Mouse (Mus musculus) regulatory T cell (primary cell): Measurements from ENCODE around the gene Trpv4.

Experiments used
- in situ Hi-C: fragments of 300-600 bp; cut with MboI, MseI; formaldehyde crosslinking; loops from one replicate; pipeline ENCODE4 v1.15.1; 2025; ENCODE audit warnings: high pct_unique_total_duplicates

Trpv4 gene

DNA sequence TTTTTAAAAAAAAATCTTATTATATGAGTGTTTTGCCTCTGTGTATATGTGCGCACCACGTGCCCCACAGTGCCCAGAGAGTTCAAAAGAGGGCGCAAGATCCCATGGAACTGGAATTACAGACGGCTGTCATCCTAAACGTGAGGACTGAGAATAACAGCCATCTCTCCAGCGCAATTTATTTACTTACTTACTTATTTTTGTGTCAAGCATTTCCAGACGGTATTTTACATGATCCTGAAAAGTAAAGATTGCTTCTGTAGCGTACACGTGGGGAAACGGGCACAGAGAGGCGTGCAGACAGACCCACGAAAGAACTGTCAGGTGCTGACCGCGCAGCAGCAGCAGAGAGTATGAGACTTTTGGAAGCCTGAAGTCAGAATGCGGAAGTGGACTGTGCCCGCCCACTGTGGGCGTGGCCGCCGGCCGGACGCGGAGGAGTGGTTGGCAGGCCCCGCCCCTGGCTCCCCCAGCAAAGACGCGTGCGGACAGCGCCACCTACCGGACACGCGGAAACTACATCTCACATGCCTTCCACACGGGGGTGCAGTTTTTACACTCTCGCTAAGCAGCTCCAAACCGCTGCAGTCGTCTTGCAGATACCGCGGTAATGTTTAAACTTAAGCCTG lies 9.1 kb upstream of the Trpv4 start:
- in situ Hi-C loops = no loop called here

GRCm38 (mm10) chr5:114666659-114667058 lies 8.4 kb upstream of the Trpv4 start:
- in situ Hi-C loops = no loop called here

GRCm38 (mm10) chr5:114664750-114665149 lies 6.5 kb upstream of the Trpv4 start:
- in situ Hi-C loops = no loop called here

GRCm38 (mm10) chr5:114664139-114664538 lies 5.9 kb upstream of the Trpv4 start:
- in situ Hi-C loops = no loop called here

GRCm38 (mm10) chr5:114661029-114661428 lies 2.8 kb upstream of the Trpv4 start:
- in situ Hi-C loops = no loop called here

DNA sequence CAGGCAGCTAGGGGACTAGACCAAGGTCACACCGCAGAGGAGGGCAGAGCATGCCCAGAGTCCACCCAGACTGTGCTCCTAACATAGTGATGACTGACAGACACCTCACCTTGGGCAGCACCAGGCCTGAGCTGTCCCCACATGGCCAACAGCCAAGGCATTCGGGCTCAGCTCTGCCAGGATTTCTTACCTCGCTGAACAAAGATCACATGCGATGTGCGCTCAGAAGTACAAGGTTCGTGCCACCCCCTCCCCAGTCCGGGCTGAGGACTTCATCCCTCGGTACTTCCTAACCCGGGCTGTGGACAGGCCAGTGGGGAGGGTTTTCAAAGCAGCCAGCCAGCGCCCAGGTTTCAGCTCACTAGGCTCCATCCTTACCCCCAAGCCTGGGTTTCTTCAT lies 795 bp downstream of the Trpv4 start:
- in situ Hi-C loops = no loop called here

DNA sequence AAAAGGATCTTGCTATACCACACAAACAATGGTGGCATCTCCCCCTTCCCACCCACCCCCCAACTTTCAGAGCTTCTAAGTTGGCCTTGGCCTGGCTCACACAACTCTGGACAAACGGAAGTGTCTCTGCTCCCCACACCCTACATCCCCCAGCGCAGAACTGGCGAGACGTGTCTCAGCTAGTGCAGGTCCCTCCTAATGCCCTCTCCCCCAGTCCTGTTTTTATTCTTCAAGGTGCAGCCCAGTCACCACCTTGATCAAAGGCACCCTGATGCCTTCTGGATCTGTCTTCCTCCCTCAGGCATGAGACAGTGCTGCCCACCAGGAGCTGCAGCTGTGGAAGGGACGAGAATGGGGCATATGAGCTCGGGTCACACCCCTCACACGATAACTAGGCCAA lies 1.9 kb downstream of the Trpv4 start:
- in situ Hi-C loops = no loop called here

DNA sequence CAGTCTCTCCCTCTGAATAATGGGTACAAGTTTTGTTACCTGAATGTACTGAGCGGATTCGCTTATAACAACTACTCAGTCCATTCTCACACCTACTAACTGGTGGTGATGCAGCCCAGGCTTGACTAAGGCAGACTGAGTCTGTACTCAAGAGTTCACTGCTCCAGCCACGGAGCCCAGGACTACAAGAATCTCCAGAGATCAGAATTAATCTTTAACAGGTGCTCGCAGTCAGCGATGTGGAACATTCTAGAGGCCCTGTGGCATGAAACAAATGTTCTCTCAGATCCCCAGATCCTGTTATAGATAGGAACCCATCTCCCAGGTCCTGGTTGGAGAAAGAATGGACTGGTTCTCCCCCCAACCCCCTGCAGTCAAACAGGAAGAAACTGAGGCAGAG lies 2.5 kb downstream of the Trpv4 start:
- in situ Hi-C loops = no loop called here

- in situ Hi-C loops = no loop called here
These were observed 4.4 kb downstream of the Trpv4 start for GRCm38 (mm10) chr5:114653656-114654437.

DNA sequence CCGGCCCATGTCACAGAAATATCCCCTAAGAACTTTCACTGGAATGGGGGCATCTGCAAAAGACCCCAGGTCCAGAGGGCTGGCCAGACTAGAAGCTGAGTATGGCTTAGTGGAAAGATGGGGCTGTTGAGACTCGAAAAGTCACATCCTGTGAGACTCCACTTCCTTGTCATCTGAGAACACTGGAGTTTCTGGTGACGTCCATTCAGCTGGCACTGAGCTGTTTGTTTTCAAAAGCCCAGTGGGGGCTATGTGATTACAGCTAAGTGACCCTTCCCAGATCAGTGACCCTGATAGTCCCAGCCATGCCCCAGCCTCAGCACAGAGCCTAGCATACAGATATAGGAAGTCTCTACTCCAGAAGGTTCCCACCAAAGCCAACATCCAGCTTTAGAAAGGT lies 6.8 kb downstream of the Trpv4 start:
- in situ Hi-C loops = no loop called here

DNA sequence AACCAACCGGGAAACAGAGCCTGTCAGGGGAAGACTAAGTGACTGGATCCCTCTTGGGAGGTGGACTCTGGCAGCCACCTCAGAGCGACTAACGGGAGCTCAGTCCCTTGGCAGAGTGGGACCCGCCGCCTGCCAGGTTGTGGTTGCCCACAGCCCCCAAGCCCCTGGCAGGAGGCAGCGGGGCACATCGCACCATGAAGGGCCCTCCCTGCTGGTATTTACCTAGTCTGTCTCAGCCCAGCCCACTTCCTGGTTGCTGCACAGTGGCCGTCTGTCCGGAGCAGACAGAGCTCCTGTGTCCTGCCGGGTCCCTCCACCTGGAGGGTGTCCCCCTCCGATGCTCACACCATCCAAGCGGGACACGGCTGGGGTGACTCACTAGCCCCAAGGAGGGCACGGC lies 7.2 kb downstream of the Trpv4 start:
- in situ Hi-C loops = no loop called here

DNA sequence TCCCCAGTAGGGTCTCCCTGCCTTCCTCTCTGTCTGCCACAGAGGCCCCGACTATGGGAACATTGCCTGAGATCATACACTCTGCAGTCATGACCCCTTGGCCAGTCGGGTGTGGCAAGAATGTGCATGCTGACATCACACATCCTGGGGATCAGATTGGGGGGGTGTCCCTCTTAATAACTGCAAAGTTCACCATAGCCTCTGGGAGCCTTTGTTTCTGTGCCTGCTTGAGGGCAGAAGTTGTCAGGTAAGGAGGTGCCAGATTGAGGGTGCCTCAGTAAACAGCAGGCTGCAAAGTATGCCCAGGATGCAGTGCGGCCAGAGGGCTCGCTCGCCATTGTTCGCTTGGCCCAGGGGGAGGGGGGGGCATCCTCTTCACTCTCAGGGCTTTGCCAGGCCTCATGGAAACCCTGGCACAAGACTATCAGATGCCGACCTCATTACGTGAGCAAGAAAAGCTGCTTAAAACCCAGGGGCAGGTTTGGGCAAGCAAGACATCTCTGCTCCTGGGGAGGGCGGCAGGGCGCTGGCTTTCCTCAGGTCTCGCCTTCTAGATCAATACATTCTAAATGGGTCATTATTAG lies 9.4 kb downstream of the Trpv4 start:
- in situ Hi-C loops = no loop called here

GRCm38 (mm10) chr5:114647211-114647974 lies 10.8 kb downstream of the Trpv4 start:
- in situ Hi-C loops = no loop called here

DNA sequence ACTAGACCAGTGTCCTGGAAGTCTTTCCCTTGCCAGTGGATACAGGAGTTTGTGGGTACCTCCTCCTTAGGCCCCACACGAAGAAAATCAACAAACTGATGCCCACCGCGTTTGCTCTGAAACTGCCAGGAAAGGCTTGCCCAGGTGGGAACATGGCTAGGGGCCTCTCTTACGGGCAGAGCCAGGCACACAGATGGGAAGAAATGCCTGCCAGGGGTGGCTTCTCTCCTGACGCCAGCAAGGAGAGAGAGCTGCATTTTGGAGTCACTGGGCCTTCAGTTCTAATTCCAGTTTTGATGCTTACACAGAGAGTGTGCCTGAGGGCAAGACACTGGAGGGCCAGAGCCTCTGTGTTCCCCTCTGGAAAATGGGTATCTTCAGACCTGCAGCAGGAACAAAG lies 12.3 kb downstream of the Trpv4 start:
- in situ Hi-C loops = no loop called here

- in situ Hi-C loops = no loop called here
These were observed 13.3 kb downstream of the Trpv4 start for GRCm38 (mm10) chr5:114644918-114645317.

DNA sequence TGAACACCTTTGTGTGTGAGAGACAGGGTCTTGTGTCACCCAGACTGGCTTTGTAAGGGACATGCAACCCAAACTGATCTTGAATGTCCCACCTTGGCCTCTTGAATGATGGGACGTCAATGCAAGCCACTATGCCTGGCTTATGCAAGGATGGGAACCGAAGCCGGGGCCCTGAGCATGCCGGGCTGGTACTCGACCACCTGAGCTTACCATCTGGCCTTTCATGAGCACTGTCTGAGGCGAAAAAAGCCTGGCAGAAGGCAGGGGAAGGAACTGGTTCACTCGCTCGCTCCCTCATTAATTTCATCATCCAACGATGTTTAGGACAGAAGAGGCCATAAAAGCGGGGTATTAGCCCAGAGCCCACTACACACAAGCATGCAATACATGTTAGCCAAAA lies 17.4 kb downstream of the Trpv4 start:
- in situ Hi-C loops = no loop called here

DNA sequence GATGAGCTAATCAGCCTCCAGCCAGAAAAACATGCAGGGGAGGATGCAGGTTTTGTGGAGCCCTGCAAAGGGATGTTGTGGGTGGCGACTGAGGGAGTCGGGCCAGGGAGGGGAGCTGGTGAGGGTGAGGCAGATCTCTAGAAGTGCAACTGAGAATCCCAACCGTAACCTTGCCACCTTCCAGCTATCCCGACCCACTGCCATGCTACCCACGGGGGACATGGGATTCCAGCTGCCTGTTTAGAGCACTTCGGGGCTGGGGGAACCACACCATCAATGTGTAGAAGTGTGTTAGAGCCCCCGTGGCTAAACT lies 18.6 kb downstream of the Trpv4 start:
- in situ Hi-C loops = no loop called here

GRCm38 (mm10) chr5:114638769-114639644 lies 19.2 kb downstream of the Trpv4 start:
- in situ Hi-C loops = no loop called here

- in situ Hi-C loops = no loop called here
These were observed 22.1 kb downstream of the Trpv4 start for GRCm38 (mm10) chr5:114636091-114636490.

DNA sequence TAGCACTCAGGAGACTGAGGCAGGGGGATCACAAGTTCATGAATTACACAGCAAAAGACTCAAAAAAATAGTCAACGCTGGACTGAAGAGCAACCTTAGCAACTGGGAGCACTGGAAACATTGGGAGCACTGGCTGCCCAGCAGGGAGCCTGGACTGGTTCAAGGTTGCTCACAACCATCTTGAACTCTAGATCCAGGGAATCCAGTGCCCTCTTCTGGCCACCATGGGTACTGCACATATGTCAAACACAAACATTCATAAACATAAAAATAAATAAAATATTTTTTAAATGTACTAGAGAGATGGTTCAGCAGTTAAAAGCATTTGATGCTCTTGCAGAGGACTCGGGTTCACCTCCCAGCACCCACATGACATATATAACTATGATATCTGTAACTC lies 26.9 kb downstream of the Trpv4 start:
- in situ Hi-C loops = no loop called here

GRCm38 (mm10) chr5:114625590-114625989 lies 32.6 kb downstream of the Trpv4 start:
- in situ Hi-C loops = no loop called here

GRCm38 (mm10) chr5:114620305-114620704 lies 37.9 kb downstream of the Trpv4 start:
- in situ Hi-C loops = no loop called here
